Mouse (Mus musculus): ENCODE results near the gene Hoxb4. TPM values are rescaled to one million over a fixed set of nuclear protein-coding genes. Genes with fewer than 3 reads are reported as not detected.

The Hoxb4 gene
- polyA plus RNA-seq, 1 experiment from 2014 or later: not detected

DNA sequence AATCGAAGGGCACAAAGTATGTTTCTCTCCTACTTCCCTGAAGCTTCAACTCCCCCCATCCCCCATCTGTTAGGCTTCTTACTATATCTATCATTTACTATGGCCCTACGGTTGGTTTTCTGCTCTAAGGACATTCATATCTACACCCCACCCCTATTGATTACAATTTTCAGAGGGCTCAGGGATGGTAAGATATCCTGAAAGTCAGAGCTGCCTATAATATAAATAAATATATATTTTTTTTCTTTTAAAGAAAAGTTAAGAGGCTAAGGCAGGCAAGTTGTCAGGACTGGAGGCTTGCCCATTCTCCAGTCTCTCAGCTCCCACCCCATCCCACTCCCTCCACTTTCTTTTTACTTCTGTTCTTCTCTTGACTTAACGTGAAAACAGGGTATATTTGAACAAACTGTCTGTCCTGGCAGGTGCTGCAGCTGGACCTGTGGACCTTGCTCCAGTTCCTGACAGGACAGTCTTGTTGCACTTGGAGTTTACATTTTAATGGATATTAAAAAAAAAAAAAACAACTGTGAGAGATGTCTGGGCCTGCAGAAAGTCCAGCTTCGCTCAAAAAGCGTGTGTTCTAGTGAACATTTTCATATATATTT, 29.0 kb downstream of the Hoxb4 start:
- no peak overlapping the region for H3K27ac ChIP-seq
- H3K4me3 ChIP-seq: no peak overlapping the region
- peaks cover 98% of the 10 kb centered on the region for H3K27me3 ChIP-seq
- H3K9me3 ChIP-seq (replicated peaks): no peaks in the 10 kb centered on the region
- 7% methylated on average over 5 of the region's 5 CpGs for WGBS
- ATAC-seq: no peak
- H3K36me3 ChIP-seq (ENCODE audit: poor library complexity, severe bottlenecking): no peaks in the 10 kb centered on the region
- peaks cover 7% of the 10 kb centered on the region for H3K4me1 ChIP-seq
- no peak overlapping the region for H3K4me2 ChIP-seq
- H3K9ac ChIP-seq: no peak overlapping the region

DNA sequence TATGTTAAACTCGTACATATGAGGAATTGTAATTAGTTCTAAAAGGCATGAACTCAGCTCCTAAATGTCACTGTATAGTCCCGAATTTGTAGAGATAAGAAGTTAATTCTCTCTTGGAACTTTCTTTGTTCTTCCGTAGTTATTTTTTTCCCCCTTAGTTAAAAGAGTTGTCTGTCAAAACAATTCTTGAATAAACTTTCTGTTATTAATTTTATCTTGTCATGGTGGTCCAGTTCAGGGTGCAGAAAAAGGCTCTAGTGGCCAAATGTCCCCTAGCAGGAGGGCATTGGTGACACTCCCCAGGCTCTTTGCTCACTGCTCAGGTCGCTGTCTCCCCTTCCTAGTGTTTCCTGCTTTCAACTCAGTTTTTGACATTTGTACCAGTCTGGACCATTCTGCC, 29.6 kb downstream of the Hoxb4 start:
- 4% methylated on average over 4 of the region's 4 CpGs for WGBS
- Histone ChIP-seq H3K27ac (no peak overlapping the region), H3K9ac (no peak overlapping the region), H3K4me1 (peaks cover 7% of the 10 kb centered on the region), H3K4me3 (no peak overlapping the region), H3K9me3 (replicated peaks) (no peaks in the 10 kb centered on the region), H3K4me2 (no peak overlapping the region), H3K27me3 (peaks cover 98% of the 10 kb centered on the region), H3K36me3 (ENCODE audit: poor library complexity, severe bottlenecking) (no peaks in the 10 kb centered on the region)
- no peak for ATAC-seq

DNA sequence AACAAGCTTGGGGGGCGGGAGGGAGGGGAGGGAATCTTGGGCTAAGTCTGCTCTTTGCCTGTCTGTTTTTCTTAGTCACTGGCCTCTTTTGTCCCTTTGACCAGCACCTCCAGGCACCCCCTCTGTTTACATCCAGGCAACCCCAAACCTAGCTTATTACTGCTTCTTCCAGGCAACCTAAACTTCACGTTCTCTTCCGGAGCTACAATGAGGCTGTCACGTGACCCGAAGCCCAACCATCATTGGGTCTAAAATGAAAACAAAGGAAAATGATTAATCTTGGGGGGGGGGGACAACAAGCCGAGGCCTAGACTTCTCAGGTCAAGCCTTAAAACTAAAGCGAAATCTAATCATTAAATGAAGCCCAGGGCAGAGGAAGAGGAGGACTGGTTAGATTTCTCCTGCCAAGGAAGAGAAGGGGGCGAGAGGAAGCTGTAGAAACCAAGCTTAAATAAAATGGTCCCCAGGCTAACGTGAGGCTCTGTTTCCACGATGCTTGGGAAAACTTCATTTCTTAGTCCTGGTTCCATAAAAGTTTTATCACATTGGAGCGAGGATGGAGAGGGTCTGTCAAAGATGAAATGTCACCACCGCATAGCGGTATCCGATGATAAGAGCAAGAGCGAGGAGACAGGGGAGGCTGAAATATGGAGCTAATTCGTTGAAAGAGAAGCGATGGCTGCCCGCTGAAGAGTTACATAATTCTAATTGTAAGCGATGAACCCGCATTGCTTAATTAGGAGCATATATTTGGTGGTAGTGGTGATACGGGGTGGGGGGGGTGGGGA, 30.3 kb downstream of the Hoxb4 start:
- Histone ChIP-seq H3K9me3 (replicated peaks) (no peaks in the 10 kb centered on the region), H3K4me2 (no peak overlapping the region), H3K4me1 (peaks cover 12% of the 10 kb centered on the region), H3K27me3 (peaks cover 98% of the 10 kb centered on the region), H3K9ac (no peak overlapping the region), H3K27ac (no peak overlapping the region), H3K36me3 (ENCODE audit: poor library complexity, severe bottlenecking) (no peaks in the 10 kb centered on the region), H3K4me3 (no peak overlapping the region)
- 2% methylated on average over 21 of the region's 21 CpGs for WGBS
- ATAC-seq: no peak

DNA sequence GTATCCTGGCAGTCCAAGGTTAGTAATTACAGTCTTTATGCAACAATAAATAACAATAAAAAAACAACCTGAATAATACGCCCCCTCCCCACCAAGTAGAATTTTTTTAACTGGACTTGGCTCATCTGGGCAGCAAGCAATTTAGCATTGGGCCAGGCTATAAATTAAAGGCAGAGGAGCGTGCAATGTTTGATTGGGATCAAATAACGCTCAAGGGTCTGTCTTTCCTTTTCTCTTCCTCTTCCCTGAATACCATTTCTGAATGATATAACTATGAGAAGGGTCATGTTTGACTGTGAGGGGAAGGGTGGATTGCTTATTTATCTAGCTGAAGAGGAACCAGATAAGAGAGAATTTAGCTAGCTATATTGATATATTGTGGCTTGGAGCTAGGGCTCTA, 30.9 kb downstream of the Hoxb4 start:
- H3K9ac ChIP-seq: no peak overlapping the region
- no peaks in the 10 kb centered on the region for H3K9me3 ChIP-seq (replicated peaks)
- no peak overlapping the region for H3K27ac ChIP-seq
- WGBS: 2% methylated on average over 3 of the region's 3 CpGs
- no peak overlapping the region for H3K4me2 ChIP-seq
- peaks cover 96% of the 10 kb centered on the region for H3K27me3 ChIP-seq
- no peaks in the 10 kb centered on the region for H3K36me3 ChIP-seq (ENCODE audit: poor library complexity, severe bottlenecking)
- no peak for ATAC-seq
- H3K4me3 ChIP-seq: no peak overlapping the region
- H3K4me1 ChIP-seq: peaks cover 12% of the 10 kb centered on the region

GRCm38 (mm10) chr11:96349491-96350340, 31.6 kb downstream of the Hoxb4 start:
- Histone ChIP-seq H3K27ac (no peak overlapping the region), H3K4me3 (no peak overlapping the region), H3K9me3 (replicated peaks) (no peaks in the 10 kb centered on the region), H3K4me2 (no peak overlapping the region), H3K27me3 (peaks cover 96% of the 10 kb centered on the region), H3K4me1 (peaks cover 15% of the 10 kb centered on the region), H3K9ac (no peak overlapping the region), H3K36me3 (ENCODE audit: poor library complexity, severe bottlenecking) (no peaks in the 10 kb centered on the region)
- 3% methylated on average over 14 of the region's 14 CpGs for WGBS
- no peak for ATAC-seq

GRCm38 (mm10) chr11:96350341-96350624, 32.2 kb downstream of the Hoxb4 start, which contains the start of gene Hoxb2:
Hoxb2 (plus strand) TSS chr11:96350525.
- Histone ChIP-seq H3K27ac (no peak within 1 kb of the TSS), H3K4me2 (no peak within 1 kb of the TSS), H3K9me3 (replicated peaks) (no peaks in the 10 kb centered on the region), H3K4me3 (no peak within 1 kb of the TSS), H3K27me3 (peaks cover 96% of the 10 kb centered on the region), H3K36me3 (ENCODE audit: poor library complexity, severe bottlenecking) (no peaks in the 10 kb centered on the region), H3K9ac (no peak within 1 kb of the TSS), H3K4me1 (peaks cover 14% of the 10 kb centered on the region)
- WGBS: 2% methylated on average over 2 of the region's 2 CpGs
- no peak for ATAC-seq

- ATAC-seq: no peak
- Histone ChIP-seq H3K4me3 (no peak overlapping the region), H3K27me3 (peaks cover 94% of the 10 kb centered on the region), H3K27ac (no peak overlapping the region), H3K4me1 (peaks cover 9% of the 10 kb centered on the region; the same call in 1 of the 2 replicates), H3K9ac (no peak overlapping the region), H3K4me2 (no peak overlapping the region), H3K36me3 (ENCODE audit: poor library complexity, severe bottlenecking) (no peaks in the 10 kb centered on the region), H3K9me3 (replicated peaks) (no peaks in the 10 kb centered on the region)
- WGBS: 0% methylated on average over 2 of the region's 2 CpGs
These were observed 32.7 kb downstream of the Hoxb4 start for GRCm38 (mm10) chr11:96350791-96351190.

DNA sequence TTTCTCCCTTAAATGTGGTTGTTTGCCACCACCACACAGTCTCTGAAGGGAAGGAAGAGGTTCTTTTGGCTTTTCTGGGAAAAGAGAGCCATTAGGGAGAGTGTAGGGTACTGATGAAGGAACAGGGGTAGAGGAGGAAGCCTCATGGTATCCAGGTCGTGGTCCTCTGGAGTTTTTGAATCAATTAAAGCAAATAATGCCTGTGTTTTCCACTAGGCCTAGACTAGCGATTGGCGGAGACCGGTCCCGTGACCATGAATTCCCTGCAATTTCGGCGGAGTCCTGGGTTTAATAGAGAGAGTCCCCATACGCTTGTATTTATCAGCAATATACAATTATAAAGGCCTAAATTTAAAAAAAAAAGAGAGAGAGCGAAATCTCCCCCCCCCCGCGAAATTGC, 33.2 kb downstream of the Hoxb4 start:
- no peaks in the 10 kb centered on the region for H3K9me3 ChIP-seq (replicated peaks)
- peaks cover 94% of the 10 kb centered on the region for H3K27me3 ChIP-seq
- no peak overlapping the region for H3K9ac ChIP-seq
- no peak for ATAC-seq
- no peak overlapping the region for H3K4me2 ChIP-seq
- H3K4me1 ChIP-seq: peaks cover 8% of the 10 kb centered on the region; the same call in 1 of the 2 replicates
- H3K27ac ChIP-seq: no peak overlapping the region
- 0% methylated on average over 11 of the region's 11 CpGs for WGBS
- no peak overlapping the region for H3K4me3 ChIP-seq
- no peaks in the 10 kb centered on the region for H3K36me3 ChIP-seq (ENCODE audit: poor library complexity, severe bottlenecking)

- Histone ChIP-seq H3K36me3 (ENCODE audit: poor library complexity, severe bottlenecking) (no peaks in the 10 kb centered on the region), H3K4me3 (no peak overlapping the region), H3K27me3 (peaks cover 94% of the 10 kb centered on the region), H3K27ac (no peak overlapping the region), H3K4me2 (no peak overlapping the region), H3K4me1 (peaks cover 8% of the 10 kb centered on the region; the same call in 1 of the 2 replicates), H3K9ac (no peak overlapping the region), H3K9me3 (replicated peaks) (no peaks in the 10 kb centered on the region)
- no peak for ATAC-seq
- WGBS: under 1% methylated on average over 22 of the region's 22 CpGs
These were observed 33.8 kb downstream of the Hoxb4 start for GRCm38 (mm10) chr11:96351831-96352230.

GRCm38 (mm10) chr11:96352691-96353521, 34.8 kb downstream of the Hoxb4 start:
- Histone ChIP-seq H3K4me1 (peaks cover 8% of the 10 kb centered on the region; the same call in 1 of the 2 replicates), H3K36me3 (ENCODE audit: poor library complexity, severe bottlenecking) (no peaks in the 10 kb centered on the region), H3K9ac (no peak overlapping the region), H3K9me3 (replicated peaks) (no peaks in the 10 kb centered on the region), H3K27ac (no peak overlapping the region), H3K4me2 (no peak overlapping the region), H3K4me3 (no peak overlapping the region), H3K27me3 (peaks cover 96% of the 10 kb centered on the region)
- ATAC-seq: no peak
- WGBS: under 1% methylated on average over 57 of the region's 75 CpGs

DNA sequence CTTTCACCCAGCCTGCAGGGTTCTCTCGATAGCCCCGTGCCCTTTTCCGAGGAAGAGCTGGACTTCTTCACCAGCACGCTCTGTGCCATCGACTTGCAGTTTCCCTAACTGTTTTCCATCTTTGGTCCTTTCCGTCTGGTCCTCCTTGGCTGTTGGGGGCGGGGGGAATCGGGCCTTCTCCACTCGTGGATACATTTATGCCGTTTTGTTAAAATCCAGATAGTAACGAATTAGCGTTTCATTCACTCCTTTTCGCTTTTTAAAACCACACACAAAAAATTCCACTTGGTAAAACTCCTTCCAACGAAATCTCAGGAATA, 35.4 kb downstream of the Hoxb4 start:
- no peak for ATAC-seq
- Histone ChIP-seq H3K4me3 (no peak overlapping the region), H3K36me3 (ENCODE audit: poor library complexity, severe bottlenecking) (no peaks in the 10 kb centered on the region), H3K27me3 (peaks cover 96% of the 10 kb centered on the region), H3K27ac (no peak overlapping the region), H3K9ac (no peak overlapping the region), H3K9me3 (replicated peaks) (no peaks in the 10 kb centered on the region), H3K4me1 (peaks cover 8% of the 10 kb centered on the region; the same call in 1 of the 2 replicates), H3K4me2 (no peak overlapping the region)
- whole genome bisulfite sequencing: 1% methylated on average over 14 of the region's 14 CpGs
